Mouse (Mus musculus): Measurements from ENCODE around the gene Grcc10. TPM values are rescaled to one million over a fixed set of nuclear protein-coding genes. Genes with fewer than 3 reads are reported as not detected.

Grcc10 gene
- polyA plus RNA-seq, 1 experiment: 355 TPM

DNA sequence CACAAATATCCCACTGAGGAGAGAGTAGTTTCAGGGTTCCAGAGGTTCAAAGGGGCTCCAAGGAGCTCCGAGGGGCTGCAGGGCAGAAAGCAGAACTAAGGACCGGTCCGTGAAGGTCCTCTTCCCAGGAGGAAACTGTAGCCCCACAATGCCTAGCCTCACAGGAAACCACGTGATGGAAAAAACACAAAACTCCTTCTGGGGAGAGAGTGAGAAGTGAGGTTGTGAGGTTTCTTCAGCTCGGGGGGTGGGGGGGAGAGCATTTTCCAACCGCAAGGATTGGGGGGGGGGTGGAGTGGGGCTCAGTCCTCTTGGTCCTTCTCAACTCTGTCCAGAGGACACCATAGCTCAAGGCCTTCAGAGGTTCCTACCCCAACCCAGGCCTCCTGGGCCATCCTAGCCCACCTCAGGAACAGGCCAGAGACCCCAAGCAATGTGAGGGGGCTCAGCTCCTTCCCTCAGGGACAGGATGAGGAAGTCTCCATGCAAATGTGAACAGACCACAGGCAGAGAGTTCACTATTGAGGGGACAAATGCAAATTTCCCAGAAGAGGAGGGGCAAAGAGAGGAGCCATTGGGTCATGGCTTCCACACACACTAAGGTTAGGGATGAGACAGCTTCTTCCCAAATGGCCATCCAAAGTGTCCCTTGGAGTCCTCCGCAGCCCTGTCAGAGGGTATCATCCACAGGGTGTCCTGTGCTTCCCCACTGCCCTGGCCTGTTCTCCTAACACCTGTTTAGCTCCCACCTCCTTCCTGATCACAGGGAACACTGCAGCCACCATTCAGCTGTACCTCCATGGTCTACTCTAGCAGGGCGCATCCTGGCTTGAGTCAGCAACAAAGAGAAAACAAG lies 11.1 kb downstream of the Grcc10 start:
- Histone ChIP-seq H3K4me1 (ENCODE audit: control insufficient read depth, insufficient read depth, insufficient read length, low read length) (no peaks in the 10 kb centered on the region), H3K27ac (replicated peaks; ENCODE audit: low read depth, low read length) (peak overlapping the region; percentile 57), H3K4me3 (ENCODE audit: insufficient read depth, low read depth, low read length) (no peak overlapping the region; the same call in 1 of the 2 replicates)

DNA sequence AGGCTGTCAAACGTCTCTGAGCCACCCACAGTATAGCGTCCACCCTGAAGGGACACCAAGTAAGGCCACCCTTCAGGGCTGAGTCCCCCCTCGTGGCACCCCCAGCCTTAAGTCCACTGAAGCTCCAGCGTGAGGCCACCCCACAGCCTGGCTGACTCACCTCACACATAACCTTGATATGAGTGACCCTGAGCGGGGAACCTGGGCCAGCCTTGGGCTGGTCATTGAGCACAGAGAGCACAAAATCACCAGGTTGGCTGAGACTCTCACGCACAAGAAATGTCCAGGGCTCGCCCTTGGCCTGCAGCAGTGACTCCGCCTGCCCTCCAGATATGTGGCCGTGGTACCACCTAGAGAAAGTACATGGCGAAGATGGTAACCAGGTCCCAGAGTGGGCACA lies 12.6 kb downstream of the Grcc10 start:
- H3K27ac ChIP-seq (replicated peaks; ENCODE audit: low read depth, low read length): no peak overlapping the region
- no peaks in the 10 kb centered on the region for H3K4me1 ChIP-seq (ENCODE audit: control insufficient read depth, insufficient read depth, insufficient read length, low read length)
- no peak overlapping the region for H3K4me3 ChIP-seq (ENCODE audit: insufficient read depth, low read depth, low read length)

DNA sequence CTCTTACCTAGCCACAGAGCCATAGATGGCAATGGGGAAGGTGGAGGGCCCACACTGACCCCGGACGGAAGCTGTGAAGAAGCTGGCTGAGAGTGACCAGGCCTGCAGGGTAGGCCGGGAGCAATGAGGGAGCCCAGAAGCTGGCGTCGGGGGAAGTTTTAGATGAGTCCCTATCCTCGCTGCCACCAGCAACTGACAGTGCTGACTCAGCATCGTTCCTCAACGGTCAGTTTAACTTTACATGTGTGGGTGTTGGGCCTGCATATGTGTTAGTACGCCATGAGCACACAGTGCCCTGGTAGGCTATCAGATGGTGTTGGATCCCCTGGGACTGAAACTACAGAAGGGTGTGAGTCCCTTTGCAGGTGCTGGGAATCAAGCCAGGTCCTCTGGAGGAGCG lies 16.7 kb downstream of the Grcc10 start:
- H3K4me1 ChIP-seq (ENCODE audit: control insufficient read depth, insufficient read depth, insufficient read length, low read length): no peaks in the 10 kb centered on the region
- H3K4me3 ChIP-seq (ENCODE audit: insufficient read depth, low read depth, low read length): no peak overlapping the region
- no peak overlapping the region for H3K27ac ChIP-seq (replicated peaks; ENCODE audit: low read depth, low read length)

DNA sequence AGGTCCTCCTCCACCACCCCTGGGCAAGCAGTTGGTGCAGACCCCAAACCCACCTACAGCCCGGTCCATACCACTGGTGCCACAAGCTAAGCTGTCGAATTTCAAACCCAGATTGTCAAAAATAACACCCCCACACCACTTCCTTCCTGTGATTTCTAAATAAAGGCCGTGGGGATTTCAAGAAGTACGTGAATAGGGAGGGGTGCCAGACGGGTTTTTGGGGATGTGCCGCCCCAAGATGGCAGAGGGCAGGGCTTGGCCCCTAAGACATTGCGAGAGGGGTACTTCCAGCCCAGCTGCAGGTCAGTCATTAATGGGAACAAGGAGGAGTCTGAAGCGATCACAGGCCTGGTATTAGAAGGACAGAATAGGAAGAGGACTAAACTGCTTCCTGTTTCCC lies 17.6 kb downstream of the Grcc10 start:
- Histone ChIP-seq H3K4me1 (ENCODE audit: control insufficient read depth, insufficient read depth, insufficient read length, low read length) (no peaks in the 10 kb centered on the region), H3K27ac (replicated peaks; ENCODE audit: low read depth, low read length) (0 out of 2 replicates have a peak overlapping the region, but pooled peaks have one; percentile 3), H3K4me3 (ENCODE audit: insufficient read depth, low read depth, low read length) (no peak overlapping the region)

DNA sequence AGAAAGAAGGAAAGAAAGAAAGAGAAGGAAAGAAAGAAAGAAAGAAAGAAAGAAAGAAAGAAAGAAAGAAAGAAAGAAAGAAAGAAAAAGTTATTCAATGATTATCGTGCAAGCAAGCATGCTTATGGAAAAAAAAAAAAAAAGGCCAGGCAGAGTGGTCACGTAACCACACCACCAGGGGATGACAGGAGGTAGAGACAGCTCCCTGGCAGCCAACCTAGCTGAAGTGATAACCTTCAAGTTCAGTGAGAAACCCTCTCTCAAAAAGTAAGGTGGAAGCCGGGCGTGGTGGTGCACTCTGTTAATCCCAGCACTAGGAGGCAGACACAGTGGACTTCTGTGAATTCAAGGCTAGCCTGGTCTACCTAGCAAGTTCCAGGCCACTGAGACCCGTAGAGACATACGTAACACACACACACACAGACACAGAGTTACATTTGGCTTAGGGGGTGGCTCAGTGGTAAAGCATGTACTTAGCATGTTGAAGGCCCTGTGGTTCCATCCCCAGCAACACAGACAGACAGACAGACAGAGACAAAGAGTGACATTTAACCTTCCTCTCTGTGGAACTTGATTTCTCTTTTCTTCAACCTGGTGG lies 18.2 kb downstream of the Grcc10 start:
- H3K27ac ChIP-seq (replicated peaks; ENCODE audit: low read depth, low read length): 0 out of 2 replicates have a peak overlapping the region, but pooled peaks have one; percentile 3
- no peak overlapping the region for H3K4me3 ChIP-seq (ENCODE audit: insufficient read depth, low read depth, low read length)
- H3K4me1 ChIP-seq (ENCODE audit: control insufficient read depth, insufficient read depth, insufficient read length, low read length): no peaks in the 10 kb centered on the region

DNA sequence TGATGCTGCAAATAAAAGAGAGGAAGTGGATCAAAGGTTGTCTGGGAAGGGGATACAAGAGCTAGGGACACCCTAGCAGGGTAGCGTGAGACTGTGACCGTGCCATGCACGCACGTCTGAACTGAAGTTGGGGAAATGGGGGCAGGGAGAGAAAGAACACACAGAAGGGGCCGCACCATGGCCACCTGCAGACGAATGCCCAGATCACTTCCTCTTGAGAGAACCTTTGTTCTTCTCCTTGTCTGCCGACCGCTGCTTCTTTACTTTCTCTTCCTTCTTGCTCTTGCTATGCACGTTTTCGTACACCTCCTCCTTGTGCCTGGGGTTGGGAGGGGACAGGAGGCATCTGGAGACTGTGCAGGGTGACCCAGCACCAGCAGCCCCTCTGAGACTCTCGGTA lies 20.3 kb downstream of the Grcc10 start:
- Histone ChIP-seq H3K27ac (replicated peaks; ENCODE audit: low read depth, low read length) (no peak overlapping the region), H3K4me3 (ENCODE audit: insufficient read depth, low read depth, low read length) (no peak overlapping the region)

DNA sequence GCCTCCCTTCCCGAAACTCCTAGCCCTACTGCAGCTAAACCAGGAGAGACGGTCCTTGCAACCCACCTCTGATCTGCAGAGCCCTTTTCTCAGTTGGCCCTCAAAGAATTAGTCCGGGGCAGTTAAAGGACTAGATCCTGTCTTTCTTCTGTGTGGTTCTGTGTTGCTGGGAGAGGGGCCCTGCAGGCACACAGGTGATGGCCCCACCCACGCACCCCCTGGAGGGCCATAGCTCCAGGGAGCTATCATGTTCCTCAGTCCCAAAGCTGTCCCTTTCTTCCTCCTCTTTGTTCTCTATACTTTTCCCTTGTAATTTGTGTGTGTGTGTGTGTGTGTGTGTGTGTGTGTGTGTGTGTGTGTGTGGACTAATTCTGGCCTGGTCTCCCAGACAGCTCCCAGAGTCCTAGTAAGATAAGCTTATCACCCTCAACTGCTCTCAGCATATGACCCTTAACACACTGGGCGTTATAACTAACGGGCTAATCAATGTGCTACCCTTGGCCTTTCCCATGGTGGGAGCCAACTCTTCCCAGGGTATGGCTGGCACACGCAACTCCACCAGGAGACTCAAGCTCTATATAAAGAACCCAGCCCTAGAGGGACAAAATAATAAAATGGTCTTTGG lies 21.7 kb downstream of the Grcc10 start:
- H3K4me1 ChIP-seq (ENCODE audit: control insufficient read depth, insufficient read depth, insufficient read length, low read length): no peaks in the 10 kb centered on the region
- no peak overlapping the region for H3K4me3 ChIP-seq (ENCODE audit: insufficient read depth, low read depth, low read length)
- no peak overlapping the region for H3K27ac ChIP-seq (replicated peaks; ENCODE audit: low read depth, low read length)

More for the DNA sequence above, 20.3 kb downstream of the Grcc10 start:
- H3K4me1 ChIP-seq (ENCODE audit: control insufficient read depth, insufficient read depth, insufficient read length, low read length): no peaks in the 10 kb centered on the region

DNA sequence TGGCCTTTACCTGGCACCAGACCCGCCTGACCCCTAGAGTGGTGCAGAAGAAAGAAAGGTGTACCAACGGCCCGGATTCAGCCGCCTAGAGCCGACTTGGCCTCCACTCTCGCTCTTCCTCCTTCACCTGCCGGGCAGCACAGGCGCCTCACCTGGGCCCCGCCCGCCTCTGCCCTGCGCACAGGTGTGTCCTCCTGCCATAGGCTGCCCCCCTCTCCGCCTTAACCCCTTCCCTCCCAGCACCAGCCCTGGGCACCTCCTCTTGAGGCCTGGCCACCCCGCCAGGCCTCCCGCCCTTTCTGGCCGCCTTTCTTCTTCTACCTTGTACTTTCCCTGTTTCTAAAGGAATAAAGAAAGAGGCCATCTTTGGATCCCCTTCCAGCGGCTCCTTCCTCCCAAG lies 22.5 kb downstream of the Grcc10 start:
- no peak overlapping the region for H3K4me3 ChIP-seq (ENCODE audit: insufficient read depth, low read depth, low read length)
- H3K27ac ChIP-seq (replicated peaks; ENCODE audit: low read depth, low read length): no peak overlapping the region
- peaks cover 3% of the 10 kb centered on the region; the same call in 1 of the 2 replicates for H3K4me1 ChIP-seq (ENCODE audit: control insufficient read depth, insufficient read depth, insufficient read length, low read length)

DNA sequence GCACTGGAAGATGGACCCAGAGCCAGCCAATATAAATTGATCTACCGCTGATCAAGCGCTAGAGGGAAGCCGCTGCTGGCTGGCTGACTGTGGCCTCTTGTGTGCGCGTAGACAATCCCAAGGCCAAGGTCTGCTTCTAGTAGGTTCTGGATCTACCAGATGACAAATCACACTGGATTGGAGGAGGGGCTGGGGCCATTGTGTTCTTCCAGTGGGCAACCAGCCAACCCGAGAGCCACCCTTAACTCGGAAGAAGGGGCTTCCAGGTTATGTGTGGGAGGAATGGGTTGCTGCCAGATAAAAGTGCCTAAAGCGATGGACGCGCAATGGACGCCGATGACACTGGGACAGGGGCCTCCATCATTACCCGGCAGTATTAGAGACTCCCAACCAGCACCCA lies 23.2 kb downstream of the Grcc10 start:
- no peak overlapping the region for H3K4me3 ChIP-seq (ENCODE audit: insufficient read depth, low read depth, low read length)
- H3K4me1 ChIP-seq (ENCODE audit: control insufficient read depth, insufficient read depth, insufficient read length, low read length): peaks cover 8% of the 10 kb centered on the region
- H3K27ac ChIP-seq (replicated peaks; ENCODE audit: low read depth, low read length): no peak overlapping the region

DNA sequence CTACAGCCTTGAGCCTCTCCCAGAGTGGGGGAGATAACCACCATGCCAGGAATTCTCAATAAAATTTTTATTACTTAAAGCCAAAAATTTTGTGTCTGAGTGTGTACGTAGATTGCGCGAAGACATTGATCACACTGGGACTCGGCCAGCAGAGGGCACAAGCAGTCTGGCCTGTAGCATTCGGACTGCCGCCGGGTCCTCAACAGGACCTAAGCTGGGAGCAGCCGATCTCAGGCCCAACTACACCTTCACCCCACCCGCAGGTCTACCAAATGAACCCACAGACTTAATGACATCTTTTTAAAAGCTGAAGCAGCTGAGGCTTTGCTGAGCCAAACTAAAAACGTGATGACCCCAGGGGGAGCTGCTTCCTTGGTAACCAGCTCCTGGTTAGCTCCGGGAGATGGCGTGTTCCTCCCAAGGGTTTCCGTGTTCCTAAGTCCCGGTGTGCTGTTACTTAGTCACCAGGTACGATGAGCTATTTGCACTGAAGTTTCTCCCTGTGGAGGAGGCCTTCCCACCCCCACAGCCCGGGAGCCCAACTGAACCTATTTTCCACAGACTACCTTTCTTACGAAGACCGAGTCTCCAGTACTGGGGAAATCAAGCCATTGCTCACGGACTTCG lies 24.2 kb downstream of the Grcc10 start:
- Histone ChIP-seq H3K4me3 (ENCODE audit: insufficient read depth, low read depth, low read length) (no peak overlapping the region), H3K27ac (replicated peaks; ENCODE audit: low read depth, low read length) (no peak overlapping the region), H3K4me1 (ENCODE audit: control insufficient read depth, insufficient read depth, insufficient read length, low read length) (peaks cover 9% of the 10 kb centered on the region)

DNA sequence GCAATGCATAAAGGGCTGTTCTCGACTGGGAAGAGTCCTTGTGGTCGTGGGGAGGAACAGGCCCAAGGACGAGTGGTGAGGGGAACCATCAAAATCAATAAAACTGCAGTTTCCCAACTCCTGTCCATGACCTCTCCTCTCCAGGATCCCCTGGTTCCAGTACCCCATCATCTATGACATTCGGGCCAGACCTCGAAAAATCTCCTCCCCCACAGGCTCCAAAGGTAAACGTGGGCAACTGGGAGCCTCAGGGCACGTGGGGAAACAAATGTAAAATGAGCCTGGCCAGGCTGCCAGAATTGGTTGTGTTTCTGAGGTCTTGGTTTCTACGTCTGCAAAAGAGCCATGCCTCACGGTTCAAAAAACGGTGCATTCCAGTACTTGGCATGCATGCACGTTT lies 28.3 kb downstream of the Grcc10 start:
- Histone ChIP-seq H3K4me3 (ENCODE audit: insufficient read depth, low read depth, low read length) (peak overlapping the region; percentile 72), H3K4me1 (ENCODE audit: control insufficient read depth, insufficient read depth, insufficient read length, low read length) (peaks cover 9% of the 10 kb centered on the region), H3K27ac (replicated peaks; ENCODE audit: low read depth, low read length) (peak overlapping the region; percentile 77)

DNA sequence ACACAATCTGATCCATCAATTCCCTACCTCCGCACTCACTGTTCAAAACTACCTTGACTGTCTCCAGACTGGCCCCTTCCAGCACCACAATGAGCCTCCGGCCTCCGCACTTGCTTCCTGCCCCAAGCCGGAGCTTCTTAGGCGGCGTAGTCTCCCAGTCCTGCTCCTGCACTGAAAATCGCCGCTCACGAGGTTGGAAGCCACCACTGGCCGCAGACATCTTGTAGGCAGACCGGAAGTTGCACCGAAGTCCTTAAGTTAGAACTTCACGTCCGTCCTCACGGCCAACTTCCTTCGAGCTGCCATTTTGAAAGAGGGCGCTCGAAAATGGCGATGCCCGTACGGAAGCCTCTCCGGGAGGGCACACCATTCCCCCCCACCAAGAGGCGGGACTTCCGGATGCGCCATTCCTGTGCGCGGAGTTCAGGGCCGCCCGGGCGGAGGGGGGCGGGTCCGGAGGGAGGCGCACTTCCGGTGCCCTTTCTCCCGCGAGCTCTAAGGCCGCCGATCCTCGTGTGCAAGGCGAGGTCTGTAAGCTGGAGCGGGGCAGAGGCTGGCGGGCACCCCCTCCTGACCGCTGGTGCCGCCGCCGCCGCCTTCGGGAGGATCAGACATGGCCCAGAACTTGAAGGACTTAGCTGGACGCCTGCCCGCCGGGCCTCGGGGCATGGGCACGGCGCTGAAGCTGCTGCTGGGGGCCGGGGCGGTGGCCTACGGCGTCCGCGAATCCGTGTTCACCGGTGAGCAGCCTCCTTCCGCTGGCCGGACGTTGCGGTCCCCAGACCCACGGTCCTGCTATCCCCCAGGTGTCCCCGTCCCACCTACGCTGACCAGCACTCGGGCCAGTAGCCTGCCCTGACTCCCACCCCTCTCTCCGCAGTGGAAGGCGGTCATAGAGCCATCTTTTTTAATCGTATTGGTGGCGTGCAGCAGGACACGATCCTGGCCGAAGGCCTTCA lies 29.1 kb downstream of the Grcc10 start, which contains the start of the genes Emg1 and Phb2:
TSS of gene Emg1 (minus strand) at position 355 of the 959 bp plus-strand sequence.
TSS of gene Phb2 (plus strand) at position 513 of the 959 bp plus-strand sequence.
- Histone ChIP-seq H3K4me3 (ENCODE audit: insufficient read depth, low read depth, low read length) (peak within 1 kb of the TSS; percentile 86), H3K27ac (replicated peaks; ENCODE audit: low read depth, low read length) (peak within 1 kb of the TSS; percentile 83), H3K4me1 (ENCODE audit: control insufficient read depth, insufficient read depth, insufficient read length, low read length) (peaks cover 9% of the 10 kb centered on the region)

DNA sequence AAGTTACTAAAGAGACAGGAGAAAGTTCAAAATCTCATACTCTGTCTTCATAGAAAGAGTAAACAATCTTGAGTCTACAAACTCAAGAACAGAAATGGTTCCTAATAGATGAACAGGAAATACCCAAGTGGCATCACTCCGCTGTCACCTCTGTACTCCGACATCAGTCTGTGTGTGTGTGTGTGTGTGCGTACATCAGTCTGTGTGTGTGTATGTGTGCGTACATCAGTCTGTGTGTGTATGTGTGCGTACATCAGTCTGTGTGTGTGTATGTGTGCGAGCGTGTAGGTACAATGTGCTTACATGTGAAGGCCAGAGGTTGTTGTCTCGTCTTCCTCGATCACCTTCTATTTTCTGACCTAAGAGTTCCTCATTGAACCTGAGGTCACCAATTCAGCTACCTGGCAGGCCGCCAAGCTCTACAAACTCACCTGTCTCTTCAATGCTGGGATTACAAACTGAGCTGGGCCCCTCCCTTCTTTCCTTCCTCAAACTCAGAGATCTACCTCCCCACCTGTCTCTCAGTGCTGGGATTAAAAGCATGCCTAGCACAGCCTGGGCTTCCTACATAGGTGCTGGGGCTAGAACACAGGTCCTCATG lies 32.8 kb downstream of the Grcc10 start:
- H3K27ac ChIP-seq (replicated peaks; ENCODE audit: low read depth, low read length): no peak overlapping the region
- peaks cover 5% of the 10 kb centered on the region; the same call in 1 of the 2 replicates for H3K4me1 ChIP-seq (ENCODE audit: control insufficient read depth, insufficient read depth, insufficient read length, low read length)

More for the DNA sequence above, 32.8 kb downstream of the Grcc10 start:
- H3K4me3 ChIP-seq (ENCODE audit: insufficient read depth, low read depth, low read length): no peak overlapping the region

Measured in brown adipose tissue, adult 24 weeks (tissue).